Mouse (Mus musculus): ENCODE measurements at regions not wholly inside any gene's neighbourhood (a gene's known extent, or its start where the extent isn't known, plus 50 kb on each side); places are given as distances from the start of the nearest gene placed in this dataset.
A peak's percentile ranks its signal among the peaks of the same experiment; 100 is the strongest.

- no peak for DNase-seq (ENCODE audit: low read depth, low spot score)
Measured at GRCm38 (mm10) chr4:87667556-87668154, 365.5 kb downstream of the Mllt3 start.

- DNase-seq (ENCODE audit: low read depth, low spot score), result no peak
Measured at GRCm38 (mm10) chr4:87665149-87665548, 368.0 kb downstream of the Mllt3 start.

GRCm38 (mm10) chr4:87662876-87663275 lies 370.3 kb downstream of the Mllt3 start:
- DNase-seq (ENCODE audit: low read depth, low spot score), result no peak

GRCm38 (mm10) chr4:87658316-87658715 lies 374.8 kb downstream of the Mllt3 start:
- no peak for DNase-seq (ENCODE audit: low read depth, low spot score)

GRCm38 (mm10) chr4:87657855-87658254 lies 375.3 kb downstream of the Mllt3 start:
- no peak for DNase-seq (ENCODE audit: low read depth, low spot score)

- DNase-seq (ENCODE audit: low read depth, low spot score), result no peak
Measured at GRCm38 (mm10) chr4:87653440-87654165, 379.6 kb downstream of the Mllt3 start.

GRCm38 (mm10) chr4:87652314-87652934 lies 380.7 kb downstream of the Mllt3 start:
- DNase-seq (ENCODE audit: low read depth, low spot score), result no peak

GRCm38 (mm10) chr4:87651275-87651674 lies 381.9 kb downstream of the Mllt3 start:
- DNase-seq (ENCODE audit: low read depth, low spot score), result no peak

- DNase-seq (ENCODE audit: low read depth, low spot score), result no peak
Measured at GRCm38 (mm10) chr4:87650837-87651236, 382.3 kb downstream of the Mllt3 start.

- DNase-seq (ENCODE audit: low read depth, low spot score), result no peak
Measured at GRCm38 (mm10) chr4:87650393-87650792, 382.8 kb downstream of the Mllt3 start.

- no peak for DNase-seq (ENCODE audit: low read depth, low spot score)
Measured at GRCm38 (mm10) chr4:87648919-87649318, 384.2 kb downstream of the Mllt3 start.

GRCm38 (mm10) chr4:87647932-87648911 lies 384.9 kb downstream of the Mllt3 start:
- DNase-seq (ENCODE audit: low read depth, low spot score), result no peak

GRCm38 (mm10) chr4:87642002-87642401 lies 391.2 kb downstream of the Mllt3 start:
- no peak for DNase-seq (ENCODE audit: low read depth, low spot score)

GRCm38 (mm10) chr4:87641551-87641950 lies 391.6 kb downstream of the Mllt3 start:
- DNase-seq (ENCODE audit: low read depth, low spot score), result no peak

- no peak for DNase-seq (ENCODE audit: low read depth, low spot score)
Measured at GRCm38 (mm10) chr4:87638380-87638646, 394.9 kb downstream of the Mllt3 start.

GRCm38 (mm10) chr4:87637629-87638379 lies 395.4 kb downstream of the Mllt3 start:
- DNase-seq (ENCODE audit: low read depth, low spot score), result no peak

GRCm38 (mm10) chr4:87611116-87611515 lies 380.8 kb upstream of the Slc24a2 start:
- DNase-seq (ENCODE audit: low read depth, low spot score), result no peak

GRCm38 (mm10) chr4:87593644-87594043 lies 363.4 kb upstream of the Slc24a2 start:
- no peak for DNase-seq (ENCODE audit: low read depth, low spot score)

- DNase-seq (ENCODE audit: low read depth, low spot score), result no peak
Measured at GRCm38 (mm10) chr4:87590797-87591196, 360.5 kb upstream of the Slc24a2 start.

- peak; percentile 37 for DNase-seq (ENCODE audit: low read depth, low spot score)
Measured at GRCm38 (mm10) chr4:87578164-87578563, 347.9 kb upstream of the Slc24a2 start.

GRCm38 (mm10) chr4:87570950-87571349 lies 340.7 kb upstream of the Slc24a2 start:
- no peak for DNase-seq (ENCODE audit: low read depth, low spot score)

All from embryo, embryonic 11.5 days (tissue).